8 mouse cellular contexts compared by ENCODE assay signal in the genomic region with DNA sequence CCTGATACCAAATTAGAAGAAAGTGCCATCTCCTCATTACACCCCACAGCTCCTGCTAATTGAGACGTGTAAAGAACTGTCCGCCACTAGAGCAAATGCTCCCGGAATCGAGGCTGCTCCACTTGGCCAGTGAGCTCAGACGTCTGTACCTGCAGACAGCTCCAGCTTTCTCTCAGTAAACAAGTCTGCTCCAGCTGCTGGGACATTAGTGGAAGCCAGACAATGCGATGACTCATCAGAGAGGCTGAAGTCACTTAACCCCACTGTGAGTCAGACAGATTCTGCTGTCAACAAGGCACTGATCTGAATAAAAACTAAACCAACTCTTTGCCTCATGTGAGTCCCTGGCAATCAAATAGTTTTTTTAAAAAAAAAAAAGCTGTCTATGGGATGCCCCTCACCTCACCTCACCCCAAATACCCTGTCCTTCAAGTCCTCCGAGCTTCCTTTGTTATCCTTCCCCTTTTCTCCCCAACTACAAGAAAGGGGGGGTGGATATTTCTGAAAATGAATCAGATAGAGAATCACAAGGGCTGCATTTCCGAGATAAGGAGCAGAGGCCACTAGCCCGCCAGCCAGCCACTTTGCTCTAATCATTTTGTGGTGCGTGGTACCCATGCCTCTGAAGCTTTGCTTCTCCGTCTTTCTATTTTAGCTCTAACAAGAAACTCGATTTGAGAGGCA. TPM values are rescaled to one million over a fixed set of nuclear protein-coding genes. Genes with fewer than 3 reads are reported as not detected.
DNase-seq lines count a peak whose midpoint lies in the region; ATAC-seq lines count a peak whose summit lies in the region.

No protein-coding gene starts in this region.

- no peak overlapping the region for H3K4me3 ChIP-seq in midbrain, embryonic 11.5 days (ENCODE audit: low read depth, low read length)
- no peak overlapping the region for H3K4me3 ChIP-seq in midbrain, embryonic 13.5 days (replicated peaks)
- H3K4me3 ChIP-seq in stomach, embryonic 14.5 days (ENCODE audit: low read depth, low read length): no peak overlapping the region

- no peak overlapping the region for H3K9ac ChIP-seq in midbrain, embryonic 11.5 days (ENCODE audit: low read length)
- no peak overlapping the region for H3K9ac ChIP-seq in midbrain, embryonic 13.5 days (replicated peaks)
- H3K9ac ChIP-seq in stomach, embryonic 14.5 days (replicated peaks; ENCODE audit: low read depth, low read length): no peak overlapping the region

- ATAC-seq in midbrain, embryonic 11.5 days (ENCODE audit: low FRiP score): 0 out of 2 replicates have a peak, but pooled peaks have one; percentile 9
- no peak for ATAC-seq in midbrain, embryonic 13.5 days
- ATAC-seq in stomach, embryonic 14.5 days (ENCODE audit: insufficient number of reproducible peaks, insufficient read depth, low FRiP score, low read depth): peak; percentile 49; the same call in 1 of the 2 replicates

- H3K4me1 ChIP-seq in midbrain, embryonic 11.5 days (ENCODE audit: control insufficient read depth, insufficient read depth, low read length): no peaks in the 10 kb centered on the region
- H3K4me1 ChIP-seq in midbrain, embryonic 13.5 days (replicated peaks): no peaks in the 10 kb centered on the region
- no peaks in the 10 kb centered on the region for H3K4me1 ChIP-seq in stomach, embryonic 14.5 days (ENCODE audit: control insufficient read depth, insufficient read depth, low read length)

- DNase-seq in midbrain, embryonic 11.5 days (ENCODE audit: low spot score, missing footprints): no peak
- peak; percentile 80 to 92 for DNase-seq in adrenal gland, adult (ENCODE audit: inconsistent age in 2 of 2, low spot score in 1 of 2)
- DNase-seq in gastrocnemius, postnatal 36 days: peak; percentile 36 to 54
- peak; percentile 39 for DNase-seq in kidney, postnatal 10 days
- no peak for DNase-seq in cerebellum, adult 8-10 months
- no peak for DNase-seq in cerebellum, postnatal 25 days

- H3K27me3 ChIP-seq in midbrain, embryonic 11.5 days (ENCODE audit: control insufficient read depth, insufficient read depth, low read length): no peaks in the 10 kb centered on the region
- H3K27me3 ChIP-seq in midbrain, embryonic 13.5 days: no peaks in the 10 kb centered on the region
- H3K27me3 ChIP-seq in stomach, embryonic 14.5 days (ENCODE audit: control insufficient read depth, insufficient read depth, low read length): no peaks in the 10 kb centered on the region

- intact Hi-C loops in gastrocnemius, postnatal 36 days (cut with DNase I): no loop called here

- H3K36me3 ChIP-seq in midbrain, embryonic 11.5 days (ENCODE audit: control insufficient read depth, insufficient read depth, low read length): no peaks in the 10 kb centered on the region
- H3K36me3 ChIP-seq in midbrain, embryonic 13.5 days: no peaks in the 10 kb centered on the region
- no peaks in the 10 kb centered on the region for H3K36me3 ChIP-seq in stomach, embryonic 14.5 days (ENCODE audit: control insufficient read depth, insufficient read depth, low read length)

- H3K4me2 ChIP-seq in midbrain, embryonic 11.5 days: no peak overlapping the region
- H3K4me2 ChIP-seq in midbrain, embryonic 13.5 days (replicated peaks): no peak overlapping the region
- no peak overlapping the region for H3K4me2 ChIP-seq in stomach, embryonic 14.5 days (replicated peaks; ENCODE audit: low read depth, low read length)

- 59% methylated on average over 12 of the region's 12 CpGs for WGBS in midbrain, embryonic 11.5 days
- 57% methylated on average over 12 of the region's 12 CpGs for WGBS in midbrain, embryonic 13.5 days
- 42% methylated on average over 12 of the region's 12 CpGs for WGBS in stomach, embryonic 14.5 days

- H3K27ac ChIP-seq in midbrain, embryonic 11.5 days (ENCODE audit: low read depth, low read length): no peak overlapping the region
- no peak overlapping the region for H3K27ac ChIP-seq in midbrain, embryonic 13.5 days
- no peak overlapping the region for H3K27ac ChIP-seq in stomach, embryonic 14.5 days (ENCODE audit: low read length)

- H3K9me3 ChIP-seq in midbrain, embryonic 11.5 days (ENCODE audit: control insufficient read depth, low read length): no peaks in the 10 kb centered on the region
- H3K9me3 ChIP-seq in midbrain, embryonic 13.5 days: no peaks in the 10 kb centered on the region
- H3K9me3 ChIP-seq in stomach, embryonic 14.5 days (ENCODE audit: control insufficient read depth, low read depth, low read length): no peaks in the 10 kb centered on the region

RNA-seq across cellular contexts. Expression of a gene that starts 31.6 kb away (rescaled TPM):
- polyA plus RNA-seq in midbrain, embryonic 11.5 days (2014; fragmentation: Nextera tagmentation; extraction: Ambion mirVana): 5.6 and 5.9 TPM in 2 replicates
- 33.5 and 34.8 TPM in 2 replicates for polyA plus RNA-seq in midbrain, embryonic 13.5 days (2015; fragmentation: Nextera tagmentation; extraction: Ambion mirVana)
- total RNA-seq in gastrocnemius, postnatal 36 days (2021): 1 to 10 TPM; 5.3 to 8.6 TPM
- polyA plus RNA-seq in stomach, embryonic 14.5 days (2014; fragmentation: Nextera tagmentation; extraction: Ambion mirVana): 8.6 and 9.5 TPM in 2 replicates

RNA-seq across cellular contexts. Expression of a gene that starts 38.9 kb away (rescaled TPM):
- polyA plus RNA-seq in midbrain, embryonic 11.5 days (2014; fragmentation: Nextera tagmentation; extraction: Ambion mirVana): 12.7 and 13.9 TPM in 2 replicates
- 20.0 and 21.5 TPM in 2 replicates for polyA plus RNA-seq in midbrain, embryonic 13.5 days (2015; fragmentation: Nextera tagmentation; extraction: Ambion mirVana)
- 1 to 10 TPM; 5.9 to 9.6 TPM for total RNA-seq in gastrocnemius, postnatal 36 days (2021)
- 15.7 and 16.1 TPM in 2 replicates for polyA plus RNA-seq in stomach, embryonic 14.5 days (2014; fragmentation: Nextera tagmentation; extraction: Ambion mirVana)

Comparison
In these comparisons a context has a peak if more than half of its experiments do, and no peak if none do; other contexts are left out.
1. DNase-seq: peak in adrenal gland, adult (2 of 2), gastrocnemius, postnatal 36 days (2 of 2) and kidney, postnatal 10 days (single experiment); none in midbrain, embryonic 11.5 days (single experiment), cerebellum, adult 8-10 months (single experiment) and cerebellum, postnatal 25 days (0 of 2).